9 mouse cellular contexts compared by ENCODE assay signal in the genomic region with DNA sequence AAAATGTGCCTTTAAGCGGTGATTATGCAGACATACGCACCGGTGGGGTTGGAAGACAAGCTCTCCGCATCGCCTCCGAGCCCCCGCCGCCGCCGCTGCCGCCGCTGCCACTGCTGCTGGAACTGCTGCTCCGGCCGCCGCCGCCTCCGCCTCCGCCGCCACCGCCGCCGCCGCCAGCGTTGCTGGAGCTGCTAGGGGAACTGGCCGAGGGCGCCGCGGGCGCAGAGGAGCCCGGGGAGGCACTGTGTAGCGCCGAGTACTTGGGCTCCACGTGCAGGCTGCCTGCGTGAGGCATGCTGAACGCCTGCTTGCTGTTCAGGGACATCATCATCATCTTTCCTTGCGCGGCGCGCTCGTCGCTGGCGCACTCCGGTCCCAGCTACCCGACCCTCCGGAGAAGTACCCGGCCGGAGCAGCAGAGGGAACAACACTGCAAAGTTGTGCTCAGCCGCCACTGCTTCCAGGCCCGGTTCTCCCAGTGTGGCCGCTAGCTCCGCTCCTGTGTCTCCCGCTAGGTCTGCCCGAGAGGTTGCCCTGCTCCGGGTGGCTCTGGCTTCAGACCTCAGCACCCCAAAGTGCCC. TPM values are rescaled to one million over a fixed set of nuclear protein-coding genes. Genes with fewer than 3 reads are reported as not detected.
DNase-seq lines count a peak whose midpoint lies in the region; ATAC-seq and TF ChIP-seq lines count a peak whose summit lies in the region.
"Had no signal": no experiment of that assay in that cellular context is flagged by ENCODE, and none has a peak within 500 bp of the region (broad histone marks: within the 10 kb centered on the region; RNA-seq: fewer than 3 reads in every experiment).

A gene (minus strand): TSS at position 575 of the 581 bp plus-strand sequence.

- no peak for TF ChIP-seq POLR2A in embryonic fibroblast, embryonic 13.5 days (IDR thresholded peaks at IDR 0.05; ENCODE audit: low read depth, low read length)

- H3K4me1 ChIP-seq in kidney, embryonic 16.5 days (ENCODE audit: insufficient read depth, low read length) = peaks cover 16% of the 10 kb centered on the region
- H3K4me1 ChIP-seq in embryonic fibroblast, embryonic 13.5 days (ENCODE audit: control insufficient read depth, insufficient read depth, low read length) = no peaks in the 10 kb centered on the region
- H3K4me1 ChIP-seq in intestine, postnatal 0 days (replicated peaks; ENCODE audit: control insufficient read depth, insufficient read depth, low read length) = no peaks in the 10 kb centered on the region
- H3K4me1 ChIP-seq in midbrain, postnatal 0 days (ENCODE audit: insufficient read depth, low read length) = peaks cover 4% of the 10 kb centered on the region; the same call in 1 of the 2 replicates

- no peaks in the 10 kb centered on the region for H3K36me3 ChIP-seq in kidney, embryonic 16.5 days (ENCODE audit: insufficient read depth, low read length)
- no peaks in the 10 kb centered on the region for H3K36me3 ChIP-seq in intestine, postnatal 0 days (ENCODE audit: control insufficient read depth, insufficient read depth)
- H3K36me3 ChIP-seq in midbrain, postnatal 0 days (ENCODE audit: insufficient read depth, low read length) = no peaks in the 10 kb centered on the region

- no peak for TF ChIP-seq CTCF in embryonic fibroblast, embryonic 13.5 days (IDR thresholded peaks at IDR 0.05; ENCODE audit: borderline replicate concordance, insufficient read depth, low read length)
- no peak for TF ChIP-seq CTCF in intestine, postnatal 0 days (IDR thresholded peaks at IDR 0.05; ENCODE audit: low read depth)
- peak; percentile 21; the same call in 1 of the 2 replicates for TF ChIP-seq CTCF in midbrain, postnatal 0 days (IDR thresholded peaks at IDR 0.05)

- peak; percentile 50; the same call in 1 of the 2 replicates for ATAC-seq in kidney, embryonic 16.5 days (ENCODE audit: low FRiP score, low TSS enrichment)
- no peak for ATAC-seq in intestine, postnatal 0 days
- peak; percentile 45; the same call in 1 of the 2 replicates for ATAC-seq in midbrain, postnatal 0 days (ENCODE audit: low FRiP score)

- H3K9me3 ChIP-seq in kidney, embryonic 16.5 days (ENCODE audit: low read length) = no peaks in the 10 kb centered on the region
- H3K9me3 ChIP-seq in intestine, postnatal 0 days (ENCODE audit: control insufficient read depth) = no peaks in the 10 kb centered on the region
- no peaks in the 10 kb centered on the region for H3K9me3 ChIP-seq in midbrain, postnatal 0 days (ENCODE audit: low read length)

- peak within 1 kb of the TSS; percentile 40 for H3K4me3 ChIP-seq in kidney, embryonic 16.5 days (ENCODE audit: low read length)
- peak within 1 kb of the TSS; percentile 19; the same call in 1 of the 2 replicates for H3K4me3 ChIP-seq in embryonic fibroblast, embryonic 13.5 days (ENCODE audit: insufficient read depth, low read length)
- peak within 1 kb of the TSS; percentile 29 for H3K4me3 ChIP-seq in intestine, postnatal 0 days (ENCODE audit: low read depth, low read length)
- H3K4me3 ChIP-seq in midbrain, postnatal 0 days (ENCODE audit: low read depth, low read length) = peak within 1 kb of the TSS; percentile 53

- H3K27me3 ChIP-seq in kidney, embryonic 16.5 days (ENCODE audit: insufficient read depth, low read length) = peaks cover 87% of the 10 kb centered on the region
- peaks cover 76% of the 10 kb centered on the region for H3K27me3 ChIP-seq in intestine, postnatal 0 days (replicated peaks; ENCODE audit: control insufficient read depth, insufficient read depth, low read length)
- peaks cover 48% of the 10 kb centered on the region for H3K27me3 ChIP-seq in midbrain, postnatal 0 days (ENCODE audit: insufficient read depth, low read length)

- H3K4me2 ChIP-seq in kidney, embryonic 16.5 days (replicated peaks; ENCODE audit: low read depth, low read length) = peak within 1 kb of the TSS; percentile 55
- H3K4me2 ChIP-seq in intestine, postnatal 0 days (replicated peaks; ENCODE audit: low read depth) = peak within 1 kb of the TSS; percentile 49
- H3K4me2 ChIP-seq in midbrain, postnatal 0 days (ENCODE audit: low read depth, low read length, poor library complexity, severe bottlenecking) = peak within 1 kb of the TSS; percentile 89

- DNase-seq in kidney, adult 9 months = no peak
- DNase-seq in adrenal gland, postnatal 10 days = peak; percentile 56
- DNase-seq in midbrain, postnatal 0 days (ENCODE audit: low spot score) = peak; percentile 14
- DNase-seq in urinary bladder, postnatal 14 days (ENCODE audit: low spot score) = no peak
- no peak for DNase-seq in urinary bladder, postnatal 25 days (ENCODE audit: low spot score)

- H3K27ac ChIP-seq in kidney, embryonic 16.5 days (ENCODE audit: low read length) = no peak within 1 kb of the TSS
- H3K27ac ChIP-seq in embryonic fibroblast, embryonic 13.5 days (ENCODE audit: insufficient read depth, low read length) = no peak within 1 kb of the TSS
- no peak within 1 kb of the TSS for H3K27ac ChIP-seq in intestine, postnatal 0 days (ENCODE audit: low read depth, low read length)
- peak within 1 kb of the TSS; percentile 75 for H3K27ac ChIP-seq in midbrain, postnatal 0 days (ENCODE audit: low read depth, low read length)

- WGBS in kidney, embryonic 16.5 days = under 1% methylated on average over 53 of the region's 54 CpGs
- WGBS in intestine, postnatal 0 days = under 1% methylated on average over 39 of the region's 54 CpGs
- 1% methylated on average over 49 of the region's 54 CpGs for WGBS in midbrain, postnatal 0 days

- no peak within 1 kb of the TSS for H3K9ac ChIP-seq in kidney, embryonic 16.5 days (replicated peaks; ENCODE audit: low read length)
- H3K9ac ChIP-seq in intestine, postnatal 0 days (ENCODE audit: low read depth, low read length) = no peak within 1 kb of the TSS
- H3K9ac ChIP-seq in midbrain, postnatal 0 days (replicated peaks; ENCODE audit: low read length, poor library complexity, severe bottlenecking) = peak within 1 kb of the TSS; percentile 50

RNA-seq across cellular contexts. Expression of the gene that starts here (rescaled TPM):
- polyA plus RNA-seq in kidney, embryonic 16.5 days (2015; fragmentation: Nextera tagmentation; extraction: Ambion mirVana) = not detected in 2 replicates
- not detected for total RNA-seq in adrenal gland, postnatal 10 days (2021)
- polyA plus RNA-seq in embryonic fibroblast, embryonic 13.5 days (2011; ENCODE audit: insufficient read length, low read depth, missing spikeins) = not detected in 2 replicates
- polyA plus RNA-seq in intestine, postnatal 0 days (2015; fragmentation: Nextera tagmentation; extraction: Ambion mirVana) = not detected in 2 replicates
- total RNA-seq in midbrain, postnatal 0 days (2014; rRNA removed) = 34.6 and 34.8 TPM in 2 replicates
- polyA plus RNA-seq in midbrain, postnatal 0 days (2015; fragmentation: Nextera tagmentation; extraction: Ambion mirVana) = 13.0 and 14.4 TPM in 2 replicates
- total RNA-seq: left cerebral cortex, postnatal 10 days had no signal

Comparison
In these comparisons a context has a peak if more than half of its experiments do, and no peak if none do; other contexts are left out.
1. RNA of the gene that starts here (total RNA-seq): 34.6 to 34.8 TPM in midbrain, postnatal 0 days; not detected in adrenal gland, postnatal 10 days; every median in the first group is over 10 times any median in the second.
2. RNA of the gene that starts here (polyA plus RNA-seq): 13.0 to 14.4 TPM in midbrain, postnatal 0 days; not detected in kidney, embryonic 16.5 days, not detected in embryonic fibroblast, embryonic 13.5 days and not detected in intestine, postnatal 0 days; every median in the first group is over 10 times any median in the second.
3. Peak in ATAC-seq, H3K4me3 ChIP-seq and H3K4me2 ChIP-seq in kidney, embryonic 16.5 days; RNA of the gene not detected or under 1 TPM.
4. Peak in DNase-seq in adrenal gland, postnatal 10 days; RNA of the gene not detected or under 1 TPM.
5. Peak in every context shown above with its lines, with median percentiles within 50 percentile points of each other: H3K4me2 ChIP-seq and H3K4me3 ChIP-seq.